Mouse (Mus musculus) gastrocnemius, postnatal 36 days (tissue): ENCODE data around the gene Tshz2. TPM values are rescaled to one million over a fixed set of nuclear protein-coding genes. Genes with fewer than 3 reads are reported as not detected.
"Not testable (repeated sequence)": the region's sequence is repeated elsewhere in the genome, so short reads cannot be mapped to it uniquely, and the experiment has no call there.

Experiments
- DNase-seq, 2 experiments: peaks; one replicate each; pipeline ENCODE4 v3.0.0; 2022
- intact Hi-C: fragments of 180-260 bp; cut with DNase I; formaldehyde crosslinking; loops from one replicate; pipeline ENCODE4 v1.15.1; 2025
- total RNA-seq, 2 experiments: library from RNA; stranded (reverse); gene quantifications; 2 replicates each; pipeline ENCODE4 v1.2.3; 2021

Gene Tshz2
- total RNA-seq, 2 experiments from 2014 or later = 9.4 to 10.7 TPM

DNA sequence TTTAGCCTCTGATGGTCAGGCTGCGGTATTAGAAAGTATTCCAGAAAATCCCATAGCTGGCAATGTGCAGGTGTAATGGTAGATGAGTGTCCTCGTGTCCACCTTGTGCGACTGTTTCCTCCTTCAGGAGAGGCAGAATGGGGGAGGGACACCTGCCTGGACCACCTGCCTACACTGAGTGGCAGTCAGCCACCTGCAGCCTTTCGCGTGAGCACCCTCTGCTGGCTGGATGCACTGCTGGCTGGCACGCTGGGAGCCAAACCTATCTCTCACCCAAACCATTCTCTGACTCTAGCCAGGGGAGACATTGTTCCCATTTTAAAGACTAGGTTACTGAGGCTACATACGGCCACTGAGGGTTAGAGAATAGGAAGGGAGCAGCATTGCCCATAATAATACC is 216.3 kb downstream of the Tshz2 start:
- intact Hi-C loops = no loop called here
- DNase-seq = no peak

DNA sequence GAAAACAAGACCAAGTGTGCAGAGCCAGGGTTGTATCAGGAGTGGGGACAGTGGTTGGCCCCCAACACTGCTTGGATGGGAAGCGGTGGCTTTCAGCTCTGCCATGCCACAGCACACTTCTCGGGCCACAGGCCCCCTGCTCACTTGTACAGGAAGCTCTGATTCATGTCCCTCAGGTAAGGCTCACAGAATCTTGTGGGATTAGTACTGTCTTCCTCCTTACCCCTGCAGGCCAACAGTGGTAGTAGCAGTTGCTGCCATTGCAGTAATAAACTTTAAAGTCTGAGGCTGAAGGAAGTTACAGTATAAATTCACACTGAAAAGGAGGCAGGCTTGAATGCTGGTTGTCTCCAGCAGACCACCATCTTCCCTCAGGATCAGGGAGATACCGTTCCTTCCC is 216.7 kb downstream of the Tshz2 start:
- DNase-seq = no peak
- intact Hi-C loops = no loop called here

DNA sequence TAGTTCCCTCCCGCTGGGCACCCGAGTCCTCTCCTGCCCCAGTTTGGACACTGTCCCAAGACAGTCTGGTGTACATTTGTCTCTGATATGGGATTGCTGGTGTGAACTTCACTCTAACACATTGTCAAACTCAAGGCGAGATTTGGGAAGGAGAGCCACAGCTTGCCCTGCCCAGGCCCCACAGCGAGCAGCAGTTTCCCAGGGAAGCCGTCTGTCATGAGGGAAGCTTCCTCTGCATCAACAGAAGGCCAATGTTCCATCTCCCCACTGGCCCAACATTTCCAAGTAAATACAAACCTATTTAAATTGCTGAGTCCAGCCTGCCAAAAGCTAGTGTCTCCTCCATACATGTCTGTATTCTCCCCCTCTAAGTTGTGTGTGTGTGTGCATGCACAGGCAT is 218.8 kb downstream of the Tshz2 start:
- no peak for DNase-seq
- intact Hi-C loops = no loop called here

DNA sequence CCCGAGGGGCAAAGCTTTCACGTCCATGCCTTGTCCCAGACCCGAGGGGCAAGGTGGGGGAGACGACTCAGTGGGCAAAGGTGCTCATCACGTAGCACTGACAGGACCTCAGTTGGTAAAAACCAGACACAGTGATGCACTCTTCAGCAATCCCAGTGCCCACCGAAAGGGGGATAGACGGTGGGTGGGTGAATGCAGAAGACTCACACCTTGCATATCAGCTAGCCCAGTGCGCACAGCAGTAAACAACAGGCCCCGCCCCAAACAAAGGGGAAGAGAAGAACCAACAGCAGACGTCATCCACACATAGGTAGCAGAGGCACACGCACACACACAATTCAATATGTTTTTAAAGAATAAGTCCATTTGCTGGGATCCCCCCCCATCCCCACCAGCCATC is 221.7 kb downstream of the Tshz2 start:
- no peak for DNase-seq
- intact Hi-C loops = no loop called here

DNA sequence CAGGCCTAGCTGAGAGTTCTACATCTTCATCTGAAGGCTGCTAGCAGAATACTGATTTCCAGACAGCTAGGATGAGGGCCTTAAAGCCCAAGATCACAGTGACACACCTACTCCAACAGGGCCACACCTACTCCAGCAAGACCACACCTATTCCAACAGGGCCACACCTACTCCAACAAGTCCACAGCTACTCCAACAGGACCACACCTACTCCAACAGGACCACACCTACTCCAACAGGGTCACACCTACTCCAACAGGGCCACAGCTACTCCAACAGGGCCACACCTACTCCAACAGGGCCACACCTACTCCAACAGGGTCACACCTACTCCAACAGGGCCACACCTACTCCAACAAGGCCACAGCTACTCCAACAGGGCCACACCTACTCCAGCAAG is 224.2 kb downstream of the Tshz2 start:
- DNase-seq, intact Hi-C loops: not testable (repeated sequence)

DNA sequence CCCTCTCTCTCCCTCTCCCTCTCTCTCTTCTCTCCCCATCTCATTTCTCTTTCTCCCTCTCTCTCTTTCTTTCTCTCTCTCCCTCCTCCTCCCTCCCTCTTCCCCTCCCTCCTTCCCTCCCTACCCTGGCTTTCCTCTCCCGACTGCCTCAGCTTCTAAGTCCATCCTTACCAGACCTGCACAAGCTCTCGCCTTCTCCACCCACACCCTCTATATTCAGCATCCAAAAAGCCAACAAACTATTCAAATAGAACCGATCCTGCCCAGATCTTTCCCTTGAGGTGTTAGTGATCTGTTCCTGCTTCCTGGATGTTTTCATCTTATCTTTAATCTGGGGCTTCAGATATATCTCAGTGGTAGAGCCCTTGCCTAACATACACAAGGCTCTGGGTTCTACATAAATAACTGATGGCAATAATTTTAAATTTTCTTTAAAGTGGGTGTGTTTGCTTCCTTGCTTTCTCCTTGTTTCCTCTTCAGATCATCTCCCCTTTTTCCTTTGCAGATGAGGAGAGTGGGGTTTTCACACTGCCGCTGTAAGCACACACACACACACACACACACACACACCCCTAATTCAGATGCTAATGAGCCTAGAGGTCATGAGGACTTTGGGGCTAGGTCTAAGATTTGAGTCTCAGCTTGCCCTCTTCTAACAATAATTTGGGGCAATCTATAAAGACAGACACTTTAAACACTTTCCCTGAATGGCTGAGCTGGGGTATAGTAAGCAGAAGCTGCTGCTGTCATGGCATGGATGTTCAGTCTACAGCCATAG is 226.5 kb downstream of the Tshz2 start:
- intact Hi-C loops = no loop called here
- no peak for DNase-seq

DNA sequence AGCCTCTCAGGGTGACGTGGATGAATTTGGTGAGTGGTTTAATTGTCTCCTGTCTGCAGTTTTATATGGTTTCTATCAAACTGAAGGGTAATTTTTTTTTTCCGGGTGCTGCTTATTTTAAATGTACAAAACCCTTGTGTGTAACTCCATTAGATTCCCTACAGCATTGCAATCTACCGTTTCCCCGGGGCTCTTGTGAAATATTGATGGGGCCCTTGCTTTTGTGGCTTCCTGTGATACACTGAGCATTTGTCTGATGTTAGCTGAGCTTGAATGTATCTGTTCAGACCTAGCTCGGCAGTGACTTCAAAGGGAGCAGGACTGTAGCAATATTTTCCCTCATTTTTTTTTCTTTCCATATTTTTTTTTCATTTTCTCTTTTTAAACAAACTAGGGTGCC is 228.1 kb downstream of the Tshz2 start:
- DNase-seq = no peak
- intact Hi-C loops = no loop called here

DNA sequence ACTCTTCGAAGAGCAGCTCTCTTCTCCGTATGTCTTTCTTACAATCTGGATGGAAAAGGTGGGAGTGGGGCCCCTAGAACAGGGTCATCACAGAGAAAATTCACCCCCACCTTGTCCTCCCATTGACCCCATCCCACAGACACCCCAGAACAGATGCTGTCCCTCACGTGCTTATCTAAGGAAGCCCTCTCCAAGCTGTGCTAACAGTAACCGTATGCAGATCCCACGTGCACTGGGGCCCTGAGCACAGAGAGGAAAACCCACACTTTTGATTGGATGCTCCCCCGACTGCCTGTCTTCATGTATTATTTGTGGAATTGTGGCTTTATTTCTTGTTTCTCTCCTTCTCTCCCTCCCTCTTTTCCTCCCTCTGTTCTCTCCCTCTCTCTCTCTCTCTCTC is 229.9 kb downstream of the Tshz2 start:
- no peak for DNase-seq

DNA sequence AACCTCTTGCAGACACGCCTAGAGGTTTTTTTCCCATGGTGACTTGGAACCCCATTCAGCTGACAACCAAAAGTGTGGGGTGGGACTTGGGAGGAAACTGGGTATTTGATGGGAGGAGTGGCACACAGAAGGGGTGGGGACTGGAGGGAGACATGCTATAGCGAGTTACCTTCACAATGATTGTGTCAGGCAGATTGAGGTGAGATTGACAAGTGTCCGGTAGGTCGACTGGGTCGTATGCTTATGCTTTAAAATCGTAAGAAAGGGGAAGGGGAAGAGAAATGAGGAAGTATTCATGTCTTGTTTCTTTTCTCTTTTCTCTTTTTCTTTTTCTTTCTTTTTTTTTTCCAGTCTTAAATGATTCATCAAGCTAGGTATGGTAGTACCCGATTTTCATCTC is 236.7 kb downstream of the Tshz2 start:
- intact Hi-C loops = no loop called here
- DNase-seq = no peak

More for the DNA sequence above, 229.9 kb downstream of the Tshz2 start:
- intact Hi-C loops = no loop called here

DNA sequence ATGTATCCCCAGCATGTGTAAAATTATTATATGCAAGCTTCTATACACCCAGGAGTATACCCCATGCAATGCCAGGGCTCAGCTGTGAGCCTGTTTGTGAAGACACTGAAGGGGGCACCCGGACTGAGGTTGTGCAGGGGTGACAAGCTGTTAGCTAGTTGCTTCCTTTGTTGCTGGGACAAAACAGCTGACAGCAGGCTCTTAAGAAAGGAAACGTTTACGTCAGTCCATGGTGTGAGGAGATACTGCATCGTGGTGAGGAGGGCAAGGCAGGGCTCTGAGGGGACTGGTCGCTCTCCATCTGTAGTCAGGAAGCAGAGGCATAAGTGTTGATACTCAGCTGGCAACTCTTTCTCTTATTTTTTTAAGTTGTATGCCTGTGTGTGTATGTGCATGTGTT is 237.7 kb downstream of the Tshz2 start:
- intact Hi-C loops = no loop called here
- DNase-seq = no peak

DNA sequence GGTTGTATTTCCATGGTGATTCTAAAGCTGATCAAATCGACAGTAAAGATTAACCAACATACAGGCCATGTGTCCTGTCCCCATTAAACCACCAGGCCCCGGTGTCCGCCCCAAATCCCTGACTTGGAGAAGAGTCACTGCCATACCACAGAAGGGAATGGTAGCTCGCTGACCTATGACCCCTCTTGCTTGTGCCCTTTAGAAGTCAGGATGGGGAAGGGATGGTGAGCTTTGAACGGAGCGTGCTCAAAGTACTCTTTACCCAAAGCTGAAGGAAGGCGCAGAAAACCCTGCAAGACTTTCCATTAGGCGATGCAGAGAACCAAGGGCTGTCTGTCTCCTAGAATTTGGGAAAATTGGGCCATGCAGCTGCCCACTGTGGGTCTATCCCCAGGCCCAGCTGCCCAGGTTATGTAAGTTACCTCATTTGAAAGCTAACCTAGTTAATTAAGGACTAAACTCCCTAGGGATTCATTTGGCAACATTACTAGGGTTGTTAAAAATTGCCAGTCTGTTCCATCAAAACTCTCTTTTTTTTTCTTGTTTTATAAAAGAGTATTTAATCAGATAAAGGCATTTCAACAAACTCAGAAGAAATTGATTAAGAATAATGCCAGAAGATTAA is 238.7 kb downstream of the Tshz2 start:
- intact Hi-C loops = no loop called here
- no peak for DNase-seq

DNA sequence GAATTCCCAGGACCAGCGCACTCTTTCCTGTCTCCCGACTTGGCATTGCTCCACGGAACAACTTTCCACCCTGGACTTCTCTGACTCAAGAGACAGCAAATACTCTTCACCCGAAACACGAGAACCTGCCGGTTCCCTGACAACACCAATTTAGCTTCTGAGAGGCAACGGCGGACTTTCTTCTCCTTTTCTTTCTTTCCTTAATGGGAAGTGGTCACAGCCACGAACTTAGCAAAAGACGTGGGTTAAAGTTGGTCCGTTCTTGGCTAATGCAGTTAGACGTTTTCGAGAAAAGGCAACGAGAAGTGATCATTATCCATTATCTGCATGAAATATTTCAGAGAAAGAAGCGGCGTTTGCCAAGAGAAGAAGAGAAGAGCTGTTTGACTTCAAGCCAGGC is 240.6 kb downstream of the Tshz2 start:
- DNase-seq = no peak
- intact Hi-C loops = no loop called here

DNA sequence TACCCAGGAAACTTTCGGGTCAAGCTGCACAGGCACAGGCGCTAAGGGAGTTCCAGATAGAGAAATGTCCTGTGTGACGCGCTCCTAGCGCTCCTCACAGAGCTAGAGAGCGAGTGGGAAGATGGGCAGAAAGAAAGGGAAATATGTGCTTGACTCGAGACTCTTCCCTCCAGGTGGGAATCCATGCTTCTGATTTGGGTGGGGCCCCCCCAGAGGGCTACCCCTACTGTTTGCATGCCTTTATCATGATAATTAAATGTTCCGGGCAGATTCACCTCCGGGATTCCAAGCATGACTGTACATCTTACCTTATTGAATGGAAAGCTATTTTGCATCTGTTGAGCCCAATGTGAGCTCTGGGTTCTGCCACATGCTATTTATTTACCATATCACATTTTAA is 255.1 kb downstream of the Tshz2 start:
- no peak for DNase-seq
- intact Hi-C loops = no loop called here

DNA sequence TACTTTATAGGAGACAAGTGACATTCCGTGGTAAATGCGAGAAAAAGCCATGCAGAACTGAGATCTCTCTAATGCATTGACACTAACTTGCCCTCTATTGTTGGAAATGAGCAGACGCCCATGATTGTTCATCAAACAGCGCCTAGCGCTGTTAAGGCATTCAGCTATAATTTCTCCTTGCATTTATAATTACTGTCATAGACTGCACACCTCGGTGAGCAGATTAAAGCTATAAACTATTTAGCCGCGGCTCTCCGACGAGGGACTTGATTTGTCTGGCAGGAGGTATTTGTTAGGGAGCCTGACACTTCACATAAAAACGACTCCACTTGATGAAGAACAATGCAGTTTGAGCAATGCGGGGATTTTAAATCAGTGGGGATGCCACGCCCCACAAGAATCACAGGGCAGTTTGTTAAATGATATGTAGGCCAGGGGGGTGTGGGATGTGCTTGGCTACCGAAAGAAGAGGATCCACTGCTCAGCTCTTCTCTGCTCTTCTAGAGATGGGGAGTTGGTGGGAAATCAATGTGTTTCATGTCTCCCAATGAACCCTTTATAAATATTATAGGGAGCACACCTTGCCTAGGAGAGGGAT is 259.7 kb downstream of the Tshz2 start:
- intact Hi-C loops = no loop called here
- no peak for DNase-seq

DNA sequence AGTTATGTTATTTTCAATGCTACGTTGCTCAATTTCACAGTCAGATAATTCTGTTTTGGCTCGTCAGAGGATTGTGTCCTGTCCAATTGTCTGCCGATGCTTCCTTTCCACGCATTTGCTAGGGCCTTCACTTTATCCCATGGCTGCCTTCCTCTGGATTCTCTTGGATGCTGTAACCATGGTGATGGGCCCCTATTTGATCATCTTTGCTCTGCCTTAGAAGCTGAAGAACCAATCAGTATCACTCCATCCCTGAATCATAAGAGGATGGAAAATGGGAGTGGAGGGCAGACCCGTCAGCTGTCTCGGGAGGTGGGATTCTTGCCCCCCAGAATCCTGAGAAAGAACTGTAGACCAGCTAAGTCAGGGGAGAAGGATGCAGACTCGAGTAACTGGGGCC is 270.1 kb downstream of the Tshz2 start:
- intact Hi-C loops = no loop called here
- no peak for DNase-seq

DNA sequence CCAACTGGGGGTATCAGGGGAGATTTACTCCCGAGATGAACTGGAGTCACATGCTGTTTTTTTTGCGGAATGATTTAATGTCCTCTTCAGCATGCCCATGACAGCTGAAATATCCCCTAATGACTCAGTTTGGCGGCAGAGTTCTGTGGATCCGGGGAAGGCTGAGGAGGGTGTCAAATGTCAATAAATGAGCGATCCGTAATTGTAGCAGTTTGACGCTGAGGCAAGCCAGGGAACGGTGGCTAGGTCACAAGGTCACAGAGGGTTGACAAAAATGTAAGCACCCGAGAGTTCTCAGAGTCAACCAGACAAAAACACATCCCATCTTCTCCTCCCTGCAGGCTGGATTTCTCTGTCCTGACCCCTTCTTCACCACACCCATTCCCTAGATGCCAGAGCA is 273.6 kb downstream of the Tshz2 start:
- intact Hi-C loops = no loop called here
- no peak for DNase-seq

DNA sequence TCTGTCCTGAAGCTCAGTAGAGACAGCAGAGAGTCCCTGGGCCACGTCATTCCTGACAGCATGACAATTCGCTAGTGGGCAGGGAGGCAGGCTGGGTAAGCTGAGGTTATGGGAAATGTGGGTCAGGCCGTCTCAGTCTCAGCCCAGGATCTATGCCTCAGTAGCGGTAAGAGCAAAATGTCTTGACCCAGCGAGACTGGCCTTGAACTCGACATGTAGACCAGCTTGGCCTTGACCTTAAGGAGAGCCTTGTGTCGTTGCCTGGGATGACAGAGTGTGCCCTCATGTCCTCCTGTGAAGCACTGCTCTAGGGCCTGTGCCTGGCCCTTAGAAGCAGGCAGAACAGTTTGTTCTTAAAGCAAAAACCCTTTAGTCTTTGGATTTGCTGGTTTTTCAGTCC is 275.2 kb downstream of the Tshz2 start:
- intact Hi-C loops = no loop called here
- no peak for DNase-seq

DNA sequence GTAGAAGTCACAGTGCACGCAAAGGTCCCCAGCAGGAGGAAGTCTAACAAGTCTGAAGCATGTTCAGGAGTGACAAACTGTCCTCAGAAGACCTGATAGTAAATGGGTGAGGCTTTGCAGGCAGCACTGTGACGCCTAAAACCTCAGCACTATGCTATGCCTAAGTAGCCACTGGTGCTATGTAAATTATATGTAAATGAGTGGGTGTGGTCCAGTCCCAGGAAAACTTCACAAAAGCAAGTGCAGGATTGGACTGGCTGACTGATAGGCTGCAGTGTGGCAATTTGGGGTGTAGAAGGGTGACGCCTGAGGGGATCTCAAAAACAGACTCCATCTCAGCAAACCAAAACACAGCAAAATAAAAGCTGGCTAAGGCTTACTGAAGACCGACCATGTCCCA is 277.8 kb downstream of the Tshz2 start:
- no peak for DNase-seq
- intact Hi-C loops = no loop called here

DNA sequence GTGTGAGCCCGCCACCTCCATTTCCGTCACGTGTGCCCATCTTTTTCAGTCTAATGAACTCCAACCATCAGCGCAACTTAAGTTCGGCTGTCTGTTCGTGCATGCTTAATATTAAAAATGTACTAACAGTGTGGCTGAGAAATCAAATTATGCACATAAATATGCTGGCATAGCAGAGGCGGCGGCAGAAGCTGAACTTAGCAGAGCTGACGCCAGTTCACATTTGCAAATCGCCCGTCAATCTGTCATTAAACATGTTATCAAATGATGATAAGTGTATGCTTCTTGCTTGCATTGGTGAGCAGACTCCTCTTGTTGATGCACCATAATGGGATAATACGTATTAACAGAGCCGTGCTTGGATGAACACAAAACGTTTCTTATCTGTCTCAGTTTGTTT is 280.0 kb downstream of the Tshz2 start:
- DNase-seq = no peak
- intact Hi-C loops = no loop called here

DNA sequence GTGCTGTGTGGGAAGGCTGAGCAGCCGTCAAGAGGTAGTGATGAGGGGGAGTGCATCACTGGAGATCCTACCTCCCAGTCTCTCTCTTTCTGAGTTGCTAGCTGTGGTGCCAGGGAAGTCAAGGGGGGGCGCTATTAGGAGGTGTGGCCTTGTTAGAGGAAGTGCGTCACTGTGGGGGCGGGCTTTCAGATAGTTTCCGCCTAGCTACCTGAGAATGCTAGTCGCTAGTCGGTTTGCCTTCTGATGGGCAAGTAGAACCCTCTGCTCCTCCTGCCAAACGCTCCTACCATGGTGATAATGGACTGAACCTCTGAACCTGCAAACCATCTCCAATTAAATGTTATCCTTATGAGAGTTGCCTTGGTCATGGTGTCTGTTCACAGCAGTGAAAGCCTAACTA is 282.1 kb downstream of the Tshz2 start:
- intact Hi-C loops = no loop called here
- DNase-seq = no peak

DNA sequence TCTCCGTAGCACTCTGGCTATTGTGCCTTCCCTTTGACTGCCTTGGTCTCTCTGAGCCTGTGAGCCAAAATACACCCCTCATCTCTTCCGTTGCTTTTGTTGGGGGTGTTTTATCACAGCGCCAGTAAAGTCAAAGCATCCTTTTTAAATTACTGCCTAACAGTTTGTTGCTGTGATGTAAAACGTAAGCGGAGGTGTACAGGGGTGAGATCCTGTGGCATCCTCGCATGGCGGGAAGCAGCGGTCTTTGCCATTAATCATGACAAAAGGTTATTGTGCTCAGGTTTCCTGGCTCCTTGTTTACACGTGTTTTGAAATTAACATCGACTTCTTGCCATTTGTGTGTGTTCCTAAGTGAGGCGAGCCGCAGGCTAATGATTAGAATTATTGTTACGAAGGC is 282.5 kb downstream of the Tshz2 start:
- DNase-seq = no peak
- intact Hi-C loops = no loop called here

DNA sequence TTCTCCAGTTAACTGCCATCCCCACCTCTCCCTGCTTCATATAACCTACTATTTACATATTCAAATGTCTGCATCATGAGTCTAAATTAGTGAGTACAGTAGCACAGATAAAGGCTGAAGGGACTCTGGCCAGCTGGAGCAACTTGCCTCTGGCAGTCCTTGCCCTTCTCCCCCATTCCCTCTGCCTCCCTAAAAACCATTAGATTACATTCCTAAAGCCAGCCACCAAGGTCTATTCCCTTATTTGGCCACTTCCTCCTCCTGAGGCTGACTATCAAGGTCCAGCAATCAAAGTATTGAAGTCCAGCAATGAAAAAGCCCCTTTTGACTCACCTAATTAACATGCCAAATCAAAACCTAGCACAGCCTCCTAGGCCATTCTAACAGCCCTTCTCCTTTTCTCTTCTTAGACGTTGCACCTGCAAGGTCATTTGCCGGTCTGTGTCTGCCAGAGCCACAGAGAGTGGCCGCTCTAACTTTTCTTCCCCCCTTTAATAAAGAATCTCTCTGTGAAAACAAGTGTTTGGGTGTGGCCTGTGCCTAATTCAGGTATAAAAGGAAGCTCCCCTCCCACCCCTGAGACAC is 286.4 kb downstream of the Tshz2 start:
- DNase-seq = no peak
- intact Hi-C loops = no loop called here
